Mouse (Mus musculus): ENCODE results near the gene Vwf.

The Vwf gene

DNA sequence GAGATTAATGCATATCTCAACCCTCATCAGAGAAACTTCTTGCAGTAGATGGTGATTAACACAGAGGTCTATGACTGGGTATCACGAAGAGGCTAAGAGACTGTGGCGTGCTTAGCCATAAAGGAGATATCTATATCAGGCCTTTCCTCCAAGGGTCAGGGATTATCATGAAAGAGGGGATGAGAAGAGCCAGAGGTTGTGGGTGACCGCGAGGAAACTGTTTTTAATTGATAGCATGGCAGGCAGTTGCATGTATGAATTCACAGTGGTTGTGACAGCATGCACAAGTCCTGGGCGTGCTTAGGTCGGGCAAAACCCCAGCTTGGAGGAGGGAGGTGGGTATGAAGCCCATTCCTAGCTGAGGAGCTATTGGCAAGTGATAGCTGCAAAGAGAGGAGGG is 5.3 kb upstream of the Vwf start:
- DNase-seq (ENCODE audit: low spot score): no peak

DNA sequence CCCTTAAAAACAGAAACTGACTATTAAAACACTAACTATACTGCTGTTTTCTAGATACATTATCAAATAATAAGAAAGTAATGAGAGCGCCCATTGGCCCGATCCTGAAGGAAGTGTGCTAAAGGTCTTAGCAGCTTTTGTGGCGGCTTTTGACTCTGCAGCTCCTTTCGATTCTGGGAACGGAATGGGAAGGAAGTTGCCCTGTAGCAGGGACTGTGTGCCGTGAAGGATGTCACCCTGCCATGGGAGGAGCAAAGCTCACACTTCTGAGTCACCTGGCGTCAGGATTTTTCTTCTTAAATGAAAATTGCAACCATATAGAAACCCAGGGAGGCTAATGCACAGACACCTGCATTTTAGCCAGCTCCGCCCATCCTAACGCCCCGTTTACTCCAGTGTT is 1.8 kb downstream of the Vwf start:
- DNase-seq (ENCODE audit: low spot score): no peak

DNA sequence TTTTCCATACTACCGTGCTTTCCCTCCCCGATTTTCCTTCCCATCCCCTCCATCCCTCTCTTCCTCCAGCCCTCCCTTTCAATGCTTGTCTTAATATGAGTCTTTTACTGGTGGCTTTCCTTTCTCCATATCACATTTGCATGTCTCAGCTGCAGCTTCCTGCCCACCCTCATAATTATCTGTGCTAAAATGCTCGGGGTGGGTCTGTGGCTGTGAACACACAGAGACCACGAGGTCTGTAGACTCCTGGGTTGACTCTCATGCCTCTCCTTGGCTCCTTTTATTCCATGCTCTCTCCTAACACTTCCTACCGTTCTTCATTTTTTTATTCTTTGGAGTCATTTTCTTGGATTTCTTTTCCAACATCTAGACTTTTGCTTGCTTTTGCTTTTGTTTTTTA is 3.6 kb downstream of the Vwf start:
- DNase-seq (ENCODE audit: low spot score): no peak

DNA sequence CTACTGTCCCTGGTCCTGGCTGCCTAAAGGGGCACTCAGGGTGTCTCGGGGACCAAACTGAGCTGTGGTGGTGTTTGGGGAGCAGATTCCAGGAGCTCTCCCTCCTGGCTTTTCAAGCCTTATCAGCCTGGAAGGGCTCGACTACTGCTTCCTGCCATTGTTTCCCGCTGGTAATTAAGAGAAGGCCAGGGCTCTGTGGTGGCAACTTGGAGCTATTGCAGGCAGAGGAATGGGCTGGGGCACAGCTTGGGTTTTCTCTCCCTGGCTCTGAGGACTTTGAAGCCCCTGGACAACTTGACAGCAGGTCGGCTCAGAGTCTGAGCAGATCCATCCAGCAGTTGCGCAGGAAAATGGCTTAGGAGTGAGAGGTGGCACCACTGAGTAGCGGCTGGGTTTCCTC is 6.2 kb downstream of the Vwf start:
- DNase-seq (ENCODE audit: low spot score): no peak

DNA sequence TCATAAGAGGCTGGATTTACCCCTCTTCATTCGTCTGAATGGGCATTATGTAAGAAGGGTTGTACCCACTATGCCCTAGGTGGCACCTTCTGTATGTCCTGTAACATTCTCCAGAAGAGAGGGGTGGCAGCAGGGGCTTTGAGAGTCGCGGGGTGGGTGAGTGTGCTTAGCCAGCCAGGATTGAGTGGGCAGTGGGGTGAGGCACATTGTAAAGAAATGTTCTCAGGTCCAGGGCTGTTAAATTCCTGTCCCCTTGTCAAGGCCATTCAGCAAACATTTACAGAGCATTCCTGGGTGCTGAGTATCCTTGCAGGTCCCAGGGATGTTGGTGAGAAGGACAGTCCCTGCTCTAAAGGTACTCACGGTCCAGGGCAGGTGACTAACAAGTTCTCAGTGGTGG is 7.0 kb downstream of the Vwf start:
- no peak for DNase-seq (ENCODE audit: low spot score)

DNA sequence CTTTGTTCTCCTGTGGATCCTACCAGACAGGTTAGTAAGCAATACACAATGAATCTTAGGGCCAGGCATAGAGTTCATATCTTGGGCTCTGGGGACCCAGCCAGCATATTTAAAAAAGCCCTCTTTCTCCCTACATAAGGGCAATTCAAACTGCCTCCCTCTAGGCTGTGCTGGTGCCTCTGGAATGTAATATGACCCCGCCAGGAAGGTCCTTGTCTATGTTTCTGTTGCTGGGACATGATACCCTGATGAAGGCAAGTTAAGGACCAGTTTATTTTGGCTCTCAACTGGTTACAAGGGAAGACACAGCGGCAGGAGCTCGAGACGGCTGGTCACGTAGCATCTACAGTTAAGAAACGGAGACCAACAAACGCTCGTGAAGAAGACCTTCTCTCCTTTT is 12.3 kb downstream of the Vwf start:
- no peak for DNase-seq (ENCODE audit: low spot score)

DNA sequence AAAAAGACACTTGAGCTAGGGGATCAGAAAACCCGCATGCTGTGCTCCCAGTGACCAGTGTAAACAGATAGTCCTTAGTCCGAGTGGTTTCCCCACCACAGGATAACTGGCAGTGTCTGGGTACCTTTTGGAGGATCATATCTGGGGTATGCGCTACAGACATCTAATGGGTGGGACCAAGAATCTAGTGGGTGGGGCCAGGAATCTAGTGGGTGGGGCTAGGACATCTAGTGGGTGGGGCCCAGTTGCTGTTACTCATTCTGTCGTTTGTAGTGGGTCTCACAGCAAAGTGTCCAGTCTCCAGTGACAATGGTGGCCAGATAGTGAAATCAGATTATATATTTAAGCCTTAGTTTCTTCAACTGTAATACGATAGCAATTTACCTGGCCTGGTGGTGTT is 14.5 kb downstream of the Vwf start:
- DNase-seq (ENCODE audit: low spot score): no peak

DNA sequence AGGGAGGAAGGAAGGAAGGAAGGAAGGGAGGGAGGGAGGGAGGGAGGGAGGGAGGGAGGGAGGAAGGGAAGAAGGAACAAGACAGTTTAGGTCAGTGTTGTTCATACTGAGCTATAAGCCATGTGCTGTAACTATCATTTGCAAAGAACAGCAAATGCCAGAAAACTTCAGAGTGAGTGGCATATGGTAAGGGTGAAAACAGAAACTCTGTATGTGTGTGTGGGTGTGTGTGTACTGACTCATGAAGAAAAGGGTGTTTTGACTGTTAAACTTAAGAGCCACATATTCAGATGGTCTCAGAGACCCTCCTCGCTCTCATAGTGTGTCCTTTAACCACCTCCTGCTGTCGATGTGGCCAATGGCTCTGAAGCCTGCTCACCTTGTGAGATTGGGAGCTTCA is 14.9 kb downstream of the Vwf start:
- no peak for DNase-seq (ENCODE audit: low spot score)

DNA sequence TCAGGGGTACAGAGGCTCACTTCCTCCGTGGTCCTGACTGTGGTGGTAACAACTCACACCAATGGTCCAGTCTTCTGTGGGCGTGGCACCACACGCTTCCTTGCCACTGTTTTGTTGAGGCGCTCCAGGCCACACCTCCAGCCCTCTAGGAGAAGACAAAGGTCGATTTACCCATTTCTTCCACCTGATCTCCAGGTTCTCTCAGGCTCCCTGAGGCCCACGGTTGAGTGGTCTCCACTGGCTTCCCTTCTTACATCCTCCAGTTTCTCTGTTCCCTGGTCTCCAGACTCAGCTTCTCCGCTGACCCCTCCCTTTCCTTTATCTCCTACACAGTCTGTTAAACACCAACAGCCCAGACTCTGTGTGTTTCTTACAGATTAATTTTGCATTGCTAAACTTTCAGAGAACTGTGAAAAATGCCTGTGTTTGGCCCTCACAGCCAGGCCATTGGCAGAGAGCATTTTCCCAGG is 18.3 kb downstream of the Vwf start:
- DNase-seq (ENCODE audit: low spot score): no peak

DNA sequence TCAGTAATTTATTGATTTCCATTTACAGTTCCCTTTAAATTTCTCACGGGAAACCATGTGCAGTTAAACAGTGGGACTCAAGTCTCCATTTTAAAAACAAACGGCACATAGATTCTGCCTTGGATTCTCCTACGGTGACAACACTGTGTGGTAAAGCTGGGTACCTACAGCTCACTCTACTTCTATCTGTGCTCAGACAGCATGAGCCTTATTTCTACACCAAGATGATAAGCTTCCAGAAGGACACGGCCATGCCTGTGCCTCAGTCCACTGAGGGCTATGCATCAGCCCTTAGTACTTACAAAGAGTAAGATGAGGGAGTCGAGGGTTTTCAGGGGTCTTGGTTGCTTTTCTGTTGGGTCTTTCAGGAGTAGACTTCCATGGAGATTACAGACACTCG is 18.8 kb downstream of the Vwf start:
- no peak for DNase-seq (ENCODE audit: low spot score)

DNA sequence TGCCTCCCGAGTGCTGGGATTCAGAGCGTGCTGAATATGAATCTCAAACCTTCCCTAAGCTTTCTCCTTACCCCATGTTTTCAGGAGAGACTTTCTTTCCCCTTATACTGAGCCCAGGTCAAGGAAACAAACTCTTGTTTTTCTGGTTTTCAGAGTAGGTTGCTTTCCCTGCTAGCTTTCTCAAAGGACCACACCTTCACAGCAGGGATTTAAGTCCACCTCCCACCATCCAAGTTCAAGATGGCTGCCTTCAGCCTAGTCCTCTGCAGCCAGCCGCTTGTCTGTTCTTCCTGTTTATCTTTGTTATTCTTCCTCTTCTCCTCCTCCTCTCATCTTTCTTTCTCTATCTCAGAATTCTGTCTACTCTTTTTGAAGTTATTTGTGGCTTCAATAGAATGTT is 20.1 kb downstream of the Vwf start:
- DNase-seq (ENCODE audit: low spot score): no peak

DNA sequence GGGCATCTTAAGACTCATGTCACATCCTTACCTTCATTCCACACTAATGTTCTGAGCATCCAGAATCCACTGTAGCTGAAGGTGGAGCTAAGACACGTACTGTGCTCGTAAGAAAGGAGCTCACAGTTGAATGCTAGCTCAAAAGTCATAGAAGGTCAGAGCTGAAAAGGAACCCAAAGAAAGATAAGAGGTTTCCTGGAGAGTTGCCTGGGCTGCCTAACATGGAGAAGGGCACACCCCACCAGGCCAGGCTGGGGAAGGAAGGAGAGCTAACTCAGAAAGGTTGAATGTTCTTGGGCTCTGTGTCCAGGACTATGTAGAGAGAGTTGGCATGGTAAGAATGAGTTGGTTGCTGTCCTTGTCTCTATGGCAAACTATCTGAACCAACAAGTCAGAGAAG is 21.8 kb downstream of the Vwf start:
- DNase-seq (ENCODE audit: low spot score): no peak

DNA sequence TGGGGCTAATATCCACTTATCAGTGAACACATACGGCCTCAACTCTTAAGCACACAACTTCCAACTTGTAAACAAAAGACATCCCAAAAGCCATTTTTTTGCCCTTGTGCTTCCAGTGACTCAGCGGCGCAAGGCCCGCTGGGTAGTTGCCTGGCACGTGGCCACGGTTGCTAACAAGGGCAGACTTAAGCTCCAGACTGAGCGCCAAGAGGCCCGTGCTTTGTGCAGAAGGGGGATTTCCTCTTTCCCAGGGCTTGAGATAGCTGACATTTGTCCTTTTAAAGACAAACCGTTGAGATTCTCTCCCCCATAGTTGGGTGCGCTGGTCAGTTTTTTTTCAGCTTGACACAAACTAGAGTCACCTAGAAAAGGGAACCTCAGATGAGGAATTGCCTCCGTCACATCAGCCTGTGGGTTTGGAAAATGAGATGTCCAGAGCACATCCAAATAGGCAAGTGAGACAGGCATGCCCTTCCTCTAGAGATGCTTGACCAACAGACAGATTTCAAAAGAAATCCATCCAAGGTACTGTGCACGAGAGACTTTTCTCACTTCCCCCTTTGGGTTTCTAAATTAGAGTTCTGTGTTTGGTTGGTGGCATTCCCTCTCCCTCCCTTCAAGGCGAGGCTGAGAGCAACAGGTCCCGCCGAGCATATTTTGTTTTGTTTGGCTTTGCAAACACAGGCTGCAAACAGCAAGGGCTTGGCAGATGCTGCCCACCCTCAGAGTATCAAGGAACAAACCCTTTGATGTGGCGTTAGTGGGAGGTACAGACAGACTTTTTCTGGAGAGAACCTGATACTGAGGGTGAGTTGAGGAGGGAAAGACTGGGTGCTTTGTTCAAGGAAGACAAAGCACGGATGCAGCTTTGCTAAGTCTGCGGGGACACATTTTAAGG is 26.0 kb downstream of the Vwf start:
- peak; percentile 32 for DNase-seq (ENCODE audit: low spot score)

DNA sequence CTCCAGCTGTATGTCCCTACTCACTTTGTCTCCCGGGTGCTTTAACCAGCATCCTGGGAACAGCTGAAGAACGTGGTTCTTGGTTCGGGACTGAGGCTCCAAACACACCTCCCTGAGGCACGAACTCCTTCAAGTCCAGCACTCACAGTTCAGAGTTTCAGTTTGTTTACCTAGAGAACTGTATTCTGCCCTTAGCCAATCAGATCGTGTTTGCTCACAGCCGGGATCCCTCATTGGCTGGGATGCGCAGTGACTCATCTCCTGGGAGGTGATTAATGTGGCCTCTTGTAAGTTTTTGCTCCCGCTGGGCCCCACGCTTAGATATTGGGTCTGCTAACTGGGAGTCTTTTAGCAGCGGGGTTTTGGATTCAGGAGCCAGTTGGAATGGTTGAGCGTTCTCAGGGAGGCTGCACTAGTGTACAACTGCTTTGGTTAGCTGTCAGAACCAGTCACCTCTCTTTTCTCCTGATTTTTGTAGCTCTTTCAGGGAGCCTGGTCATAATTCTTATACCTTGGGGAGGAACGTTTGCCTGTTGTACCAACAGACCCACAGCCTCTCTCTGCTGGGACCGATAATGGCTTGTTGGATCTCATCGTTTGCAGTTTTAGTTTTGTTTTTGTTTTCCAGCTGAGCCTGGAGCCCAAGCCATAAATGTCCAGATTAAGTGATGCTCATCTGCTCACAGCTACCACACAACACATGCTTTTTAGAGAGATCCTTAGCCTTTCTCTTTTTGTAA is 26.8 kb downstream of the Vwf start:
- DNase-seq (ENCODE audit: low spot score): peak; percentile 49

DNA sequence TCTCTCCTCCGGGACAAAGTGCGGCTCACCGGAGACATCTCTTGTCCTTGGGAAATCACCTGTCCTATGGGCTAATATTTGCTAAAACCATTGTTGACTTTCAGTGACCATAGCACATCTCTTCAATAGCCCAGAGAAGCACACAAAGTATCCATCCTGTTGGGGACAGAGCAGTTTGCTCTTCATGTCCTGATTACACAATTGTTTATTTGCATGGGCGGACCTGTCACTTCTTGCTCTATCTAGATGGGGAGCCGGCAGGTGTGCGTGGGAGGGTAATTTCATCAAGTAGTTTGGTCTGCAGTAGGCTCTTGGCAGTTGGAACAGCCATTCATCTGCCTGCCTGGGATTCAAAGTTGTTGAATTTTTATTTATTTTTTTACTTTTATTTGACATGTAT is 28.5 kb downstream of the Vwf start:
- no peak for DNase-seq (ENCODE audit: low spot score)

DNA sequence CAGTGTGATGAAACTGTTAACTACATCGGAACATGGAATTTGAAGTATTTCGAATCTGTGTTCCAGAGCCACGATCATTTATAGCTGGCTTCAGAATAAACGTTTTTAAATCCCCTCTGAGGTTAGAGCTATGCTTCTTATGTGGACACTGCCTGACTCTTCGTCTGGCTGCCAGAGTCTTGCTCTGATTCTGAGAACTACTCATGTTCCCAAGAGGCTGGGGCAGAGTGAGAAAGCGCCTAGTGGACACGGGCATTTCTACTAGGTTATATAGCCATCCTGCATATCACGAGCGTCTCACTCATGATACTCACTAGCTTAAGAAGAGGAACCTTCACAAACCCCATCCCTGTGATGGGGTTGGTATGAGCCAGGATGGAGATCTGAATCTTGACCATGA is 30.7 kb downstream of the Vwf start:
- DNase-seq (ENCODE audit: low spot score): no peak

DNA sequence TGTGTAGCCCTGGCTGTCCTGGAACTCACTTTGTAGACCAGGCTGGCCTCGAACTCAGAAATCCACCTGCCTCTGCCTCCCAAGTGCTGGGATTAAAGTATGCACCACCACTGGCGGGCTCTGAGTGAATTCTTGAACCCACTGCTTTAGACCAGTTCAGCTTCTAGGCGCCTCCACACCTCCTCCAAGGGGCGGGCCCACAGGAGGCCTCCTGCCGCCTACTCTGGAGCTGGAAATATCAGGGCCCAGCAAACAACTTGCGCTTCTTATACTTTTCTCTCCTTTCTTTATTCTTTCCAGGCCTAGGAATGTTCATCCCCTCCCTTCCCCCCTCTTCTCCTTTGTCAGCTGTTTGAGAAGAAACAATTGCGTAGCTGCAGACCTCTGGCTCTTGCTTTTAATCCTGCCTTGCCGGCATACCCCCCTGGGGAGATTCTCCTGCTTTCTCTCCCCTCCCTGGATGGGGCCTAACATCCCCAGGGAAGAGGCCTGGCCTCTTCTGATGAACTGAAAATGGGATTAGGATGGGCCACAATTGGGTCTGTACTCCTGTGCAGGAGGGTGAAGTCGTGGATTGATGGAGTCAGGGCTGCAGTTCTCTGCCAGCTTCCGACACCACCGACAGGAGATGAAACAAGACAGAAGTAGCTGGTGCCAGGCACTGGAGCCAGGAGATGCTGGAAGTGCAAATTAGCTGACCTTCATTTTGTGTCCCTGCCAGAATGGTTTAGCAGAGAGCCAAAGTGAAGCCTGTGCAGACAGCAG is 31.5 kb downstream of the Vwf start:
- DNase-seq (ENCODE audit: low spot score): no peak

DNA sequence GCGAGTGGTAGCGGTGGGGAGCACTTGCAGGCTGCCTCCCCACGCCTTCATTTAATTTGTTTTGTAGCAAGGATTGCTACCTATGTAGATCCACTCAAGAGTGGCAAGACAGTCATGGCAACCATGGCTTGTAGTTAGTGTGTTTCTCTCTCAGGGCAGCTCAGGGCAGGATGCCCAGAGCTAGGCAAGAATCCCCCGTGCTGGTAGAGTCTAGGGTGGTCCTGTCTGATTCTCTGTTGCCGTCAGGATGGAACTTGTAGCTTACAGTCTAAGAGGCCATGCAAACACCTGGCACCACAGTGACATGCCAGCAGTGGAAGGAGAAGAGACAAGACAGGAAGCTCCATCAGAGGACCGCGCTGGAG is 32.1 kb downstream of the Vwf start:
- no peak for DNase-seq (ENCODE audit: low spot score)

DNA sequence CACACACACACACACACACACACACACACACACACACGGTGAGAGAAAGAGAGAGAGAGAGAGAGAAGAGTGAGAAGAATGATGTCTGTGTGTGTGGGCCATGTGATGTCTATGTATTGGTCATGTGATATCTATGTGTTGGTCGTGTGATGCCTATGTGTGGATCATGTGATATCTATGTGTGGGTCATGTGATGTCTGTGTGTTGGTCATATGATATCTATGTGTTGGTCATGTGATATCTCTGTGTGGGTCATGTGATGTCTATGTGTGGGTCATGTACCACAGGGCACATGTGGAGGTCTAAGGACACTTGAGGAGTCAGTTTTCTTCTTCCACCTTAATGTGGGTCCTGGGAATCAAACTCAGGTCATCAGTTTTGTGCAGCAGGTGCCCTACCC is 33.3 kb downstream of the Vwf start:
- no peak for DNase-seq (ENCODE audit: low spot score)

DNA sequence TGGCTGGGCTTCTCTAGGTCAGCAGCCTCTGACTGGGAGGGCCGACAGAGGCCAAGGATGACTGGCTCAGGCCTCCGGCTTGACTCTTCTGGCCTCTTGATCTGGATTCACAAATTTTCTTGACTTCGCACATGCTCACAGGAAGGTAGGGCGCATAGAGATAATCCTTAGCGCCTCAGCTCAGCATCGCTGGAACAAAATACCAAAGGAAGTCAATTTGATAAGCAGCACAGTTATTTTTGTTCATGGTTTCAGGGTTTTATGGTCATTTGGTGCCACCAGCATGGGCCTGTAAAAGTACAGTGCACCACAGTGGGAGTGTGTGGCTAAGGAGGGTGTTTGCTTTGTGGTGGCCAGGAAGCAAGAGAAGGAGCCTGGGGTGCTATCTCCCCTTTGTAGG is 37.1 kb downstream of the Vwf start:
- no peak for DNase-seq (ENCODE audit: low spot score)

DNA sequence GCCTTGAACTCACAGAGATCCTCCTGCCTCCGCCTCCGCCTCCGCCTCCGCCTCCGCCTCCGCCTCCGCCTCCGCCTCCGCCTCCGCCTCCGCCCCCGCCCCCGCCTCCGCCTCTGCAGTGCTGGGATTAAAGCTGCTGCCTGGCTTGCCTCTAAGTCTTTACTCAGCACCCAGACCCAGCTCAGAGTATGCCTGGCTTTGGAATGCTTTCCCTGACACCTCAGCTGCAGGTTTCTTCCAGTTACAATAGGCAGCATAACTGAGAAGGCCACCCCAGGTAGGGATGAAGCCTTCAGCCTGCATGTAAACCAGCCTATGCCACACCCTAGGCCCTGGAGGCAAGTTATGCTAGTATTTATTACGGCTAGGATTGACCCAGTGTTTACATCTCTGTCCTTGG is 37.7 kb downstream of the Vwf start:
- no peak for DNase-seq (ENCODE audit: low spot score)

DNA sequence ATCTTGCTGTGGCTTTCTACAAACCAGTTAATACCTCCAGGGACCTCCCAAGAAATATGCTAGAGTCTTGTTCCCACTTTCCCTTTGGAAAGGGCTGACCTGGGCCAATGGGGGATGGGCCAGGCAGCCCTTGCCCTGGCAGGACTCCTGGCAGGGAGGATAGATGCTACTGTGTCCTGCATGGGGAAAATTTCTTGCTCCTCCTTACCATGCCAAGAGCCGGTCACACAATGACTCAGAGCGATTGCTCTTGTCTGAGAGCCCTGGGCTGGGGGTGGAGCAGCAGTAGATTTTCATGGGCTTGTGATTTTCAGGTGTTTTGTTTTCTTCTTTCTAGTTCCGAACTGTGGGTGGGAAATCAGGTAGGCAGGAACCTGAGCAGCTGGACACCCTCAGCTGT is 39.0 kb downstream of the Vwf start:
- no peak for DNase-seq (ENCODE audit: low spot score)

DNA sequence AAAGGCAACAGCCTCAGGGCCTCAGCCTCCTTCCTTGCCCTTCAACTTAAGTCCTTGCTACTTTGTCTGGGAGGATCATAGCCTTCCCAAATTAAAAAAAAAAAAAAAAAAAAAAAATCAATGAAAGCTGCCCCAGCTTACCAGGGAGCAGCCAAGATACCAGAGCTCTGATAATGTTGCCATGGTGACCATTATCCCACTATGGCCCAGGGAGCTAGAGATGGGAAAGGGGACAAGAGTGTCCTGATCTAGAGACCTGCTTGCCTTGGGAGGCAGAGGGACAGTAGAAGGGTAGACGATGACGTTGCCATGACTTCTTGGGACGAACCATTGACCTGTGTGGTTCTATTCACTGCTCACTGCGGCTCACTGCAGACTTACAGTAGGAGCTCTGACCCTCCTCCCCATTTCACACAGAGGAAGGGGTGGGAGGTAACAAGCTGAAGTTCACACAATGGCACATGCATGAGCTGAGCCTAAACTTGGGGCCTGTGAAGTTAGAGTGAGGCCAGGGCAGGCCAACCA is 39.5 kb downstream of the Vwf start:
- DNase-seq (ENCODE audit: low spot score): no peak

All from ovary, postnatal 10 days (tissue).